Mouse (Mus musculus): ENCODE data around the gene B3galt4.

- no peak for TF ChIP-seq CTCF (IDR thresholded peaks at IDR 0.05; ENCODE audit: insufficient read depth, low read depth, low read length)
- TF ChIP-seq POLR2A (IDR thresholded peaks at IDR 0.05; ENCODE audit: insufficient read depth, low read depth, low read length): no peak
These were observed 50.3 kb downstream of the B3galt4 start for GRCm38 (mm10) chr17:33900989-33901314.

Measured in olfactory bulb, adult 2 months (tissue).